Mouse (Mus musculus) right cerebral cortex, postnatal 25 days (tissue): ENCODE data around the gene Gm21738.
"Not testable (repeated sequence)": the region's sequence is repeated elsewhere in the genome, so short reads cannot be mapped to it uniquely, and the experiment has no call there.

ENCODE experiments used
- DNase-seq: peaks from one replicate; pipeline ENCODE4 v3.0.0; 2022

The Gm21738 gene

DNA sequence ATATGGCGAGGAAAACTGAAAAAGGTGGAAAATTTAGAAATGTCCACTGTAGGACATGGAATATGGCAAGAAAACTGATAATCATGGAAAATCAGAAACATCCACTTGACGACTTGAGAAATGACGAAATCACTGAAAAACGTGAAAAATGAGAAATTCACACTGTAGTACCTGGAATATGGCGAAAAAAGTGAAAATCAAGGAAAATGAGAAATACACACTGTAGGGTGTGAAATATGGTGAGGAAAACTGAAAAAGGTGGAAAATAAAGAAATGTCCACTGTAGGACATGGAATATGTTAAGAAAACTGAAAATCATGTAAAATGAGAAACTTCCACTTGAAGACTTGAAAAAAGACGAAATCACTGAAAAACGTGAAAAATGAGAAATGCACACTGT, at the start of gene Gm21738:
Gm21738 (minus strand) TSS at position 101 of the 400 bp plus-strand sequence.
- DNase-seq: not testable (repeated sequence)

- DNase-seq: not testable (repeated sequence)
Measured at GRCm38 (mm10) chr14:19383741-19384140, 35.0 kb downstream of the Gm21738 start.
